Mouse (Mus musculus) forebrain, embryonic 11.5 days (tissue): ENCODE measurements at regions not wholly inside any gene's neighbourhood (a gene's known extent, or its start where the extent isn't known, plus 50 kb on each side); places are given as distances from the start of the nearest gene placed in this dataset.
"Not testable (repeated sequence)": the region's sequence is repeated elsewhere in the genome, so short reads cannot be mapped to it uniquely, and the experiment has no call there.

Source experiments
- ATAC-seq: fragments of 200-750 bp; cut with Nextera tagmentation; replicated peaks from 2 replicates; pipeline ENCODE4 v1.8.0; 2017; ENCODE audit warnings: moderate TSS enrichment; ENCODE audit not compliant: low FRiP score
- DNase-seq: peaks from one replicate; pipeline ENCODE4 v3.0.0-alpha.2; 2017; ENCODE audit warnings: low spot score
- H3K27ac ChIP-seq: fragments of 300-500 bp; sonication (generic); 2 replicates; pipeline ENCODE4 v1.5.1; 2014; ENCODE audit warnings: low read depth, low read length
- H3K27me3 ChIP-seq: fragments of 300-500 bp; sonication (generic); 2 replicates; pipeline ENCODE4 v1.6.1; 2014; ENCODE audit warnings: mild to moderate bottlenecking, low read length, mixed read lengths; ENCODE audit not compliant: control insufficient read depth, insufficient read depth
- H3K36me3 ChIP-seq: fragments of 300-500 bp; sonication (generic); 2 replicates; pipeline ENCODE4 v1.6.1; 2014; ENCODE audit warnings: mild to moderate bottlenecking, low read length, moderate library complexity, mixed read lengths; ENCODE audit not compliant: control insufficient read depth, insufficient read depth
- H3K4me1 ChIP-seq: fragments of 300-500 bp; sonication (generic); replicated peaks from 2 replicates; pipeline ENCODE4 v1.6.1; 2014; ENCODE audit warnings: low read length, mixed read lengths; ENCODE audit not compliant: control insufficient read depth, insufficient read depth
- H3K4me2 ChIP-seq: fragments of 300-500 bp; sonication (generic); 2 replicates; pipeline ENCODE4 v1.6.1; 2014; ENCODE audit warnings: low read depth, mild to moderate bottlenecking, low read length, moderate library complexity, mixed read lengths; ENCODE audit not compliant: severe bottlenecking
- H3K4me3 ChIP-seq: fragments of 300-500 bp; sonication (generic); 2 replicates; pipeline ENCODE4 v1.5.1; 2014; ENCODE audit warnings: low read depth, low read length
- H3K9ac ChIP-seq: fragments of 300-500 bp; sonication (generic); 2 replicates; pipeline ENCODE4 v1.6.1; 2014; ENCODE audit warnings: low read length
- H3K9me3 ChIP-seq: fragments of 300-500 bp; sonication (generic); 2 replicates; pipeline ENCODE4 v1.6.1; 2016; ENCODE audit warnings: low read length, mixed read lengths; ENCODE audit not compliant: control insufficient read depth
- whole genome bisulfite sequencing: fragments of 180-500 bp; shearing (Covaris S2); extraction: QIAGEN DNeasy Blood & Tissue Kit; methylation state at CpG from one replicate; pipeline ENCODE4 v1.1.7; 2014; 5-methylcytosine and 5-hydroxymethylcytosine counted together

DNA sequence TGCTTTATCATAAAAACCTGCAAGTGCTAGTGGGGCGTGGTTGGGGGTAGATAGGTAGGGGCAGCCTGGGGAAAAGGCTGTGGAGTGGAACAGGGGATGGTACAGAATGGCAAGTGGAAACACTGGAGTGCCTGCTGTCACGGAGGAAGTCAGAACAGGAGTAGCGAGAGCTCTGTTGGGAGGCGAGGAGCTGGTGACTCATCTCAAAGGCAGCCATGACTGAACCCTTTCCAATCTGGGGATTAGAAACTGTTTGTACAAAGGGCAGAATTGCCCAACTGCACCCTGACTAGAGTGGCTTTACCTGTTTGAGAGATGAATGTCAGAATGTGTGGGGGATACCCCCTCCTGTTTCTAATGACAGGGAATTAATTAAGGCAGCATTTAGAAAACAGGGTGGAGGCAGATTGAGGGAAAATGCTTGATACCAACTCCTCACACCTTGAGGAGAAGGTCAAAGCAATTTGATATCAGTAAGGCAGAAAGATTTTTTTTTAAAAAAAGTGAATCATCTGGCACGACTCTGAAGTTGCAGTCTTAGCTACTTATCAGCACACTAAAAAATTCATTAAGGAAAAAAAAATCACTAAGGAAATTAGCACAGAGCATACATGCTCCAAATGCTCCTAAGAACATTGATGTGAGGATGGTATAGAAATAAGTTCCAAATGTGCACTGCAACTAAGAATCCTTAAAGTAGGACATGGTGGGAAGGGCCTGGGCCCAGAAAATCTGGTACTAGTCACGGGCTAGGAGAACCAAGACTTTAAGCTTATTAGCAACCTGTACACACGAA lies 54.7 kb upstream of the Usp25 start:
- Histone ChIP-seq H3K9me3 (no peaks in the 10 kb centered on the region), H3K4me2 (no peak overlapping the region), H3K9ac (no peak overlapping the region), H3K36me3 (no peaks in the 10 kb centered on the region), H3K4me3 (no peak overlapping the region), H3K4me1 (no peaks in the 10 kb centered on the region), H3K27me3 (no peaks in the 10 kb centered on the region), H3K27ac (no peak overlapping the region)
- WGBS: 74% methylated on average over 7 of the region's 7 CpGs
- no peak for ATAC-seq
- DNase-seq: no peak

DNA sequence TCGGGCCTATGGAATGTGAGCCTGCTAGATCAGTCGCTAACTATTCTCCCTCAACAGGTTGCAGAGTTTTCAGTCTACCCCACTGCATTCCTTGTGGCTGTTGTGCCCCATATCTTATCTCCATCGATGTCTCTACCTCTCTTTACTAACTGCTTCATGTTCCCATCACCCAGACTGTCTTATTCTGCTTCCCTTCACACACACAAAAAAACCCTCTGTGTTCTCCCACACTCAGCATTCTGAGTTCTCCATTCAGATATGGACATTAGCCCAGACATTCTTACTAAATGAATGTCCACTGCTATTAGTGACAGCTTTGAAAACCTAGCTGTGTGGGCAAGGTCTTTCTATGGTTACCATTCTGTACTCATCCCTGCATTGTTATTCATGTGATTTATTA lies 56.0 kb upstream of the Usp25 start:
- H3K27me3 ChIP-seq: no peaks in the 10 kb centered on the region
- no peaks in the 10 kb centered on the region for H3K4me1 ChIP-seq
- no peaks in the 10 kb centered on the region for H3K9me3 ChIP-seq
- ATAC-seq (no peak), DNase-seq (no peak)
- no peak overlapping the region for H3K4me2 ChIP-seq
- H3K27ac ChIP-seq: no peak overlapping the region
- H3K9ac ChIP-seq: no peak overlapping the region
- H3K4me3 ChIP-seq: no peak overlapping the region
- 87% methylated on average over 3 of the region's 3 CpGs for WGBS
- H3K36me3 ChIP-seq: no peaks in the 10 kb centered on the region

DNA sequence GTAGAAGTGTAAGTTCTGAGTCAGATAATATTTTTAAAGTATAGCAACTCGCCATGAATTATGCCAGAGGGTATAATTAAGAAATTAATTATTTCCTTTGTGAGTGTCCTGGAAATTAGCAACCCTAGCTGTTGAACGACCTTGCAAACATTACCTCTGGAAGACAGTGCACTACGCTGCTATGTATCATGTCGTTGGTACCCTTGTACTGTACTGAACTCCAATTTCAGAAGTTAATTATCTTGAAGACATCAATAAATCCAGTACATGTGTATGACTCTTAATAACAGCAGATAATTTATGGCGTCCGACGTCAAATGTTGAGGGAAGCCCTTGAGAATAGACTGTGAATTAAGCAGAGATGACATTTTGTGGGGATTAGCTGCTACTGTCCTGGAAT lies 56.4 kb upstream of the Usp25 start:
- no peaks in the 10 kb centered on the region for H3K4me1 ChIP-seq
- H3K9me3 ChIP-seq: no peaks in the 10 kb centered on the region
- no peak overlapping the region for H3K4me2 ChIP-seq
- H3K27me3 ChIP-seq: no peaks in the 10 kb centered on the region
- WGBS: 90% methylated on average over 7 of the region's 7 CpGs
- no peak for ATAC-seq
- no peak overlapping the region for H3K9ac ChIP-seq
- H3K27ac ChIP-seq: no peak overlapping the region
- H3K4me3 ChIP-seq: no peak overlapping the region
- no peaks in the 10 kb centered on the region for H3K36me3 ChIP-seq
- no peak for DNase-seq

DNA sequence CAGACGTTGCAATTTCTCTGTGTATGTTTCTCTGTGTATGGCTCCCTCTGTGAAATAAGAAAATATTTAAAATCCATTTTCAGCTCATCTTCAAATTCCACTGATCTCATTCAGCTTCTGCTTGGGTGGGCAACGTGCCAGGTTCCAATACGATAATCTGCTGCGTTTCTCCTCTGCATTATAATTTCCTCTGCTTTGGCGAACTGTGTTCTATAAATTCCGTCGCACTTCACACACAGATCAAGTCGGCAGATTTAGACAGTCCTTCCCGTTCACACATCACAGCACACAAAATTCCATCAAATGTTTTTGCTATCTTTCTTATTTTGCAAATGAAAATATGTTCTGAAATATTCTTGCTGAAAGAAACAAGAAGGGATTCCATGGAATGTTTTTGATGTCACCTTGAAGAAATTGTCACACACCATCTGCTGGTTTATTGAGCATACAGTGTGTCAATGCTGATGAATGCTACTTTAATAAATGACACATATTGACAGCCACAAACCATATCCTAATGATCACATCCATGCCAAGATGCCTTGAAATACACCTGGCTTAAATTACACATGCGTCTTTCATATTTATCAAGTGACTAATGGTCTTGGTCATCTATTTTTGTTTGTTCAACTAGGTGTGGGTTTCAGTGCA lies 62.5 kb upstream of the Usp25 start:
- H3K27ac ChIP-seq: no peak overlapping the region
- no peak for DNase-seq
- H3K36me3 ChIP-seq: no peaks in the 10 kb centered on the region
- no peak overlapping the region for H3K4me3 ChIP-seq
- H3K4me1 ChIP-seq: no peaks in the 10 kb centered on the region
- no peaks in the 10 kb centered on the region for H3K27me3 ChIP-seq
- 88% methylated on average over 10 of the region's 10 CpGs for WGBS
- H3K9me3 ChIP-seq: no peaks in the 10 kb centered on the region
- ATAC-seq: no peak
- H3K4me2 ChIP-seq: no peak overlapping the region
- no peak overlapping the region for H3K9ac ChIP-seq

DNA sequence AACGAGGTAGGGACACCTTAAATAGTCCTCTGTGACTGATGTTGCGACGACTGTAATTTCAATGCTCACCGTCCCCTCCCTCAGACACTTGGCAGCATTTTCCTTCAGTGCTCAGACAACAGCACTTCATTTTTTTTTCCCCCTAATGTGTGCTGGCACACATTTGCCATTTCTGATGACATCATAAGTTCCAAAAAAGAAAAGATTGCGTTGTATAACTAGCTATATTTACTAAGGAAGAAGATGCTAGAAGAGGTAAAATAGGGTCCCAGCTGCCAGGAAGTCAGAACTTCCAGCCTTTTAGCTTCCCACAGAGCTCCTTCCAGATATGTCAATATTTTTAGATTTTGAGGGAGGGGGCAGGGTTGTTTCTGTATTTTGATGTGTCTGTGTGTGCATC lies 66.5 kb upstream of the Usp25 start:
- Histone ChIP-seq H3K27ac (no peak overlapping the region), H3K4me2 (no peak overlapping the region), H3K4me3 (no peak overlapping the region), H3K4me1 (no peaks in the 10 kb centered on the region), H3K36me3 (no peaks in the 10 kb centered on the region), H3K9me3 (no peaks in the 10 kb centered on the region), H3K27me3 (no peaks in the 10 kb centered on the region), H3K9ac (no peak overlapping the region)
- 76% methylated on average over 5 of the region's 5 CpGs for WGBS
- ATAC-seq: no peak
- DNase-seq: no peak

DNA sequence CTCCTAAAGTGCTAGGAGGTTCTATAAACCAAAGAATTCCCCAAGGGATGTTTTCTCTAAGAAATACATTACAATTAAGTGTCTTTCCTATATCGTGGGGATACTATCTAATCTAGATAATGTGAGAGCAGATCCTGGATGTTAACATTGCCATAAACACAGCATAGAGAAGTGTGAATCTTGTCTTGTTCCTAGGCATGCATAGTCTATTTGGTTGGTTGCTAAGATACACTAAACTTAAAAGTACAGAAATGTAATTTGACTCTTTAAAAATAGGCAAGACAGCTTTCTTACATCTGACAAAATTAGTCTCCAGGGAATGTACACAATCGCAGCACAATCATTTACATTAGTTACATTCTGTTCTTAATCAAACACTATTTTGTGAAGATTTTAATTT lies 75.4 kb upstream of the Usp25 start:
- Histone ChIP-seq H3K9me3 (no peaks in the 10 kb centered on the region), H3K9ac (no peak overlapping the region), H3K4me3 (no peak overlapping the region), H3K36me3 (no peaks in the 10 kb centered on the region), H3K27me3 (no peaks in the 10 kb centered on the region), H3K4me2 (no peak overlapping the region), H3K27ac (no peak overlapping the region), H3K4me1 (no peaks in the 10 kb centered on the region)
- WGBS: 82% methylated on average over 2 of the region's 2 CpGs
- no peak for ATAC-seq
- DNase-seq: no peak

DNA sequence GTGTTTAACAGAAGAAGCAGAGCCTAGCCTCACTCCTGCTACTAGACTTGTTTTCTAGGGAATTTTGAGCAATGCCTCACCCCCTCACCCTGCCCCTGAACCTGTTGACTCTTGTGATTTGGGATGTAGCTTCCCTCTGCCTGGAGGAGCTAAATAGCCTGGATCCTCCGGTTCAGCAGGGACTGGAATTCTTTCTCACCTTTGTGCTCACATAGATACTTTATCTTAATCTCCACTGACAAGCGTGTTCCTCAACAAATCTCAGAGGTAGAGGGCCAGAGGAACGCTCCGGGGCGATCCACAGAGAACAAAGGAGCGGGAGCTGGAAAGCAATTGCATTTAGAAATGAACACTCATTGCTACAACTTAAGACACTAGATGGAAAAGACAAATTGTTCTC lies 85.6 kb upstream of the Usp25 start:
- no peak for DNase-seq
- Histone ChIP-seq H3K27me3 (no peaks in the 10 kb centered on the region), H3K4me1 (no peaks in the 10 kb centered on the region), H3K9ac (no peak overlapping the region), H3K27ac (no peak overlapping the region), H3K36me3 (no peaks in the 10 kb centered on the region), H3K9me3 (no peaks in the 10 kb centered on the region), H3K4me2 (no peak overlapping the region), H3K4me3 (no peak overlapping the region)
- ATAC-seq: no peak
- WGBS: 85% methylated on average over 6 of the region's 6 CpGs

DNA sequence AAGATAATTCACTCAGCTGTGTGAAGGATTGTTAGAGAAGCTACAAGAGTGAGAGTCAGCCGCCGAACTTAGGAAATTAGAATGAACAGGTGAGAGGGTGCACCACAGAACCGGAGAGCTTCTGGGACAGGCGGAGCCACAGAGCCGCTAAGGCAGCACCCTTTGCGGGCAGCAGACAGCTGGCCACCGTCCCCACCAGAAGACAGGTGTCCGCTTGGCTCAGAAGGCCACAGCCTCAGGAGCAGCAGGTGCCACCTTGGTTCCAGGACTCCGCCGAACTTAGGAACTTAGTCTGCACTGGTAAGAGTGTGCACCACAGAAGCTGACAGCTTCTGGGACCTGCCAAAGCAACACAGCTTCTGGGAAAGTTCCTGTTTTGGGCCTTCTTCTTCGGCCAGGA lies 93.4 kb upstream of the Usp25 start:
- not testable (repeated sequence) for H3K9me3 ChIP-seq, ATAC-seq, H3K27ac ChIP-seq, DNase-seq, H3K4me2 ChIP-seq, H3K4me3 ChIP-seq, H3K36me3 ChIP-seq, H3K27me3 ChIP-seq, H3K9ac ChIP-seq, H3K4me1 ChIP-seq
- 96% methylated on average over 11 of the region's 11 CpGs for WGBS

DNA sequence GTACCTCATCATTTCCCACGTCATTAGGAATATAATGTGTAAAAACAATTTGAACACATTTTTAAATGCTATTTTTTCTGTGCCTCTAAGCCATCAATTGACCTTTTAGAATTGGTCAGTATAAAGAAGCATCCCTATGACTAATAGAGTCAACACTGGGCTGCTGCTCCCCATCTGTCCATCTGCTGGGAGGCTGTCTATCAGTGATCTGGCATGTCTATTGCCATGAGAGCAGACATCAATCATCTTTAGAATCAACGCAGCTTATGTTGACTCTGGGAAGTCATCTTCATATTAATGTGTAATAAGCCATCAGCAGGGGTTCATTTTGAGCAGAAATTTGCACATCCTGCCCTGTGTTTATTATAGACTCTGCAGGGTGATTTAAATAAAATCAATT lies 94.9 kb upstream of the Usp25 start:
- 81% methylated on average over 2 of the region's 2 CpGs for WGBS
- H3K4me1 ChIP-seq: no peaks in the 10 kb centered on the region
- H3K36me3 ChIP-seq: no peaks in the 10 kb centered on the region
- no peak for ATAC-seq
- H3K9ac ChIP-seq: no peak overlapping the region
- H3K4me2 ChIP-seq: no peak overlapping the region
- H3K4me3 ChIP-seq: no peak overlapping the region
- H3K9me3 ChIP-seq: no peaks in the 10 kb centered on the region
- no peak for DNase-seq
- H3K27ac ChIP-seq: no peak overlapping the region
- H3K27me3 ChIP-seq: no peaks in the 10 kb centered on the region
